Mouse (Mus musculus) thymus, postnatal 25 days (tissue): ENCODE measurements around the gene Atp8a2.
"Not testable (repeated sequence)": the region's sequence is repeated elsewhere in the genome, so short reads cannot be mapped to it uniquely, and the experiment has no call there.

Experiments
- DNase-seq: peaks from one replicate; pipeline ENCODE4 v3.0.0; 2022

Gene Atp8a2

GRCm38 (mm10) chr14:59759196-59759839 is 437.7 kb downstream of the Atp8a2 start:
- no peak for DNase-seq

GRCm38 (mm10) chr14:59752401-59752800 is 444.6 kb downstream of the Atp8a2 start:
- no peak for DNase-seq

- DNase-seq = no peak
Observed at GRCm38 (mm10) chr14:59750005-59750404, 447.0 kb downstream of the Atp8a2 start.

- DNase-seq = no peak
Observed at GRCm38 (mm10) chr14:59745676-59746075, 451.3 kb downstream of the Atp8a2 start.

- no peak for DNase-seq
Observed at GRCm38 (mm10) chr14:59741752-59742151, 455.2 kb downstream of the Atp8a2 start.

- DNase-seq = no peak
Observed at GRCm38 (mm10) chr14:59739446-59739845, 457.5 kb downstream of the Atp8a2 start.

GRCm38 (mm10) chr14:59737734-59738294 is 459.2 kb downstream of the Atp8a2 start:
- DNase-seq = no peak

- DNase-seq = no peak
Observed at GRCm38 (mm10) chr14:59736861-59737700, 459.9 kb downstream of the Atp8a2 start.

GRCm38 (mm10) chr14:59730043-59730390 is 467.0 kb downstream of the Atp8a2 start:
- no peak for DNase-seq

- DNase-seq = no peak
Observed at GRCm38 (mm10) chr14:59729298-59730042, 467.5 kb downstream of the Atp8a2 start.

- no peak for DNase-seq
Observed at GRCm38 (mm10) chr14:59727016-59727415, 470.0 kb downstream of the Atp8a2 start.

GRCm38 (mm10) chr14:59723163-59723562 is 473.8 kb downstream of the Atp8a2 start:
- DNase-seq = no peak

GRCm38 (mm10) chr14:59721957-59722356 is 475.0 kb downstream of the Atp8a2 start:
- DNase-seq = no peak

- DNase-seq = no peak
Observed at GRCm38 (mm10) chr14:59721356-59721755, 475.6 kb downstream of the Atp8a2 start.

- DNase-seq = no peak
Observed at GRCm38 (mm10) chr14:59720386-59720785, 476.6 kb downstream of the Atp8a2 start.

GRCm38 (mm10) chr14:59716443-59717085 is 480.4 kb downstream of the Atp8a2 start:
- not testable (repeated sequence) for DNase-seq

- no peak for DNase-seq
Observed at GRCm38 (mm10) chr14:59715695-59716442, 481.1 kb downstream of the Atp8a2 start.

GRCm38 (mm10) chr14:59709505-59710335 is 487.3 kb downstream of the Atp8a2 start:
- no peak for DNase-seq

GRCm38 (mm10) chr14:59708009-59708408 is 489.0 kb downstream of the Atp8a2 start:
- DNase-seq = no peak

- DNase-seq = no peak
Observed at GRCm38 (mm10) chr14:59705326-59706058, 491.5 kb downstream of the Atp8a2 start.
